Mouse (Mus musculus): ENCODE results near the gene Nfe2l2.

DNA sequence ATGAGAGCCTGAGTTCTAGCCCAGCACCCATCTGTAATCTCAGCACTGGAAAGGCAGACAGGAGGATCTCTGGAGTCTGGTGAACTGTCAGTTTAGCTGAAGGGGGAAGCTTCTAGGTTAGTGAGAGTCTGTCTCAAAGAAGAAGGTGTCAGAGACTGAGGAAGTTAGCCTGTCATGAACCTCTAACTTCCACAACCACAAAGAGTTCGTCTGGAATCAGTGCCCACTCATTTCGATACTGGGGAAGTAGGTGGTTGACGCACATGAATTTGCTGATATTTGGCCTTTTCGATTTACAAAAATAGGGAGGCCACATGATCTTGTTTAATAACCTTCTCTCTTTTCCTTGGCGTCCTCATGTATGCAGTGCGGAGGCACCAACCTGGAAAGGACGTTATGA lies 28.7 kb upstream of the Nfe2l2 start:
- no peak for TF ChIP-seq FLI1 (IDR thresholded peaks at IDR 0.05; ENCODE audit: low read length)
- no peak for TF ChIP-seq GATA1 (IDR thresholded peaks at IDR 0.05; ENCODE audit: borderline replicate concordance, low read length)
